ENCODE assay signal across 8 mouse cellular contexts in the genomic region with DNA sequence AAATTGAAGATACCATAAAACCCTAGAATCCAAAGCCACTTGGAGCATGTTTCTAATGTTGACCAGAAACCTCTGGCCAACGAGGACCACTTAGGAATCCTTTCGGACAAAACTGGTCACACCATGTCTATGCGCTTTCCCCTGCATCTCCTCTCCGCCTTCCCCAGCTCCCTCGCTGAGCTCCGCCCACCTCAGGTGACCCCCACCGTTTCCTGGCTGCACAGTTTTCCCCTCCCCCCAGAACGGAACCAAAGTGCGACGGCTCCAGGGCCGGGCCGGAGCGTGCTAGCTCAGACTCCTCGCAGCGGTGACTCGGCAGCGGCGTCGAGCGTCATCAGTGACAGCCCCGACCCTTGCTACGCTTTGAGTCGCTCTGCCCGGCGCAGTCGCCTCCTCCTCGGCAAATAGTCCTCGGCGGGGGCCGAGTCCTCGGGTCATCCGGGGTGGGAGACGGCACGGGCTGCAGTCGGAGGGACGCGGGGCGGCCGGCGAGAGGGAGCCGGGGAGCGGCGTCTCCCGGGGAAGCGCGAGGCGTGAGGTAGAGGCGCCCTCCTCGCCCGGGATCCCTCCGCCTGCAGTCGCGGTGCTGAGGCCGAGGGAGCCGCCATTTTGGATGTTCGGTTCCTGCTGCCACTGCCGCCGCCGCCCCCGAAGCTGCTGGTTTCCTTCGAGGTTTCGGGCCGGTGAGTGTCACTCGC. TPM values are rescaled to one million over a fixed set of nuclear protein-coding genes. Genes with fewer than 3 reads are reported as not detected.
A peak's percentile ranks its signal among the peaks of the same experiment; 100 is the strongest.
DNase-seq lines count a peak whose midpoint lies in the region; ATAC-seq and TF ChIP-seq lines count a peak whose summit lies in the region.

Gene Ap1g1 (plus strand): TSS at position 275 of the 698 bp plus-strand sequence.

- no peaks in the 10 kb centered on the region for H3K36me3 ChIP-seq in embryonic facial prominence, embryonic 13.5 days
- H3K36me3 ChIP-seq in kidney, adult 2 months (ENCODE audit: control insufficient read depth, insufficient read depth, low read length): no peaks in the 10 kb centered on the region
- no peaks in the 10 kb centered on the region for H3K36me3 ChIP-seq in limb, embryonic 12.5 days
- H3K36me3 ChIP-seq in midbrain, embryonic 15.5 days (replicated peaks): no peaks in the 10 kb centered on the region
- no peaks in the 10 kb centered on the region for H3K36me3 ChIP-seq in spleen, adult 2 months (ENCODE audit: control insufficient read depth, insufficient read depth, low read length)

- ATAC-seq in embryonic facial prominence, embryonic 13.5 days (ENCODE audit: insufficient number of reproducible peaks, insufficient read depth, low FRiP score, low TSS enrichment, low read depth): peak; percentile 99
- peak; percentile 98 for ATAC-seq in limb, embryonic 12.5 days (ENCODE audit: insufficient number of reproducible peaks, insufficient read depth, low FRiP score, low TSS enrichment, low read depth)
- peak; percentile 99 for ATAC-seq in midbrain, embryonic 15.5 days (replicated peaks)

- peak within 1 kb of the TSS; percentile 91 for H3K4me2 ChIP-seq in embryonic facial prominence, embryonic 13.5 days
- peak within 1 kb of the TSS; percentile 85 for H3K4me2 ChIP-seq in limb, embryonic 12.5 days
- H3K4me2 ChIP-seq in midbrain, embryonic 15.5 days: peak within 1 kb of the TSS; percentile 96

- H3K27me3 ChIP-seq in embryonic facial prominence, embryonic 13.5 days: peaks cover 9% of the 10 kb centered on the region
- H3K27me3 ChIP-seq in kidney, adult 2 months (replicated peaks; ENCODE audit: control insufficient read depth, insufficient read depth, low read length): no peaks in the 10 kb centered on the region
- peaks cover 12% of the 10 kb centered on the region for H3K27me3 ChIP-seq in limb, embryonic 12.5 days
- H3K27me3 ChIP-seq in midbrain, embryonic 15.5 days (replicated peaks): peaks cover 9% of the 10 kb centered on the region; the same call in 1 of the 2 replicates
- H3K27me3 ChIP-seq in spleen, adult 2 months (ENCODE audit: control insufficient read depth, insufficient read depth, low read length): no peaks in the 10 kb centered on the region

- H3K4me1 ChIP-seq in embryonic facial prominence, embryonic 13.5 days: peaks cover 16% of the 10 kb centered on the region
- H3K4me1 ChIP-seq in kidney, adult 2 months (ENCODE audit: control insufficient read depth, insufficient read depth, low read length): peaks cover 10% of the 10 kb centered on the region
- peaks cover 14% of the 10 kb centered on the region for H3K4me1 ChIP-seq in limb, embryonic 12.5 days (replicated peaks)
- peaks cover 19% of the 10 kb centered on the region for H3K4me1 ChIP-seq in midbrain, embryonic 15.5 days
- peaks cover 6% of the 10 kb centered on the region for H3K4me1 ChIP-seq in spleen, adult 2 months (ENCODE audit: control insufficient read depth, insufficient read depth, insufficient read length)

- H3K9ac ChIP-seq in embryonic facial prominence, embryonic 13.5 days: peak within 1 kb of the TSS; percentile 95
- peak within 1 kb of the TSS; percentile 95 for H3K9ac ChIP-seq in limb, embryonic 12.5 days (replicated peaks)
- H3K9ac ChIP-seq in midbrain, embryonic 15.5 days: peak within 1 kb of the TSS; percentile 97

- peak within 1 kb of the TSS; percentile 99 for H3K4me3 ChIP-seq in embryonic facial prominence, embryonic 13.5 days
- peak within 1 kb of the TSS; percentile 85 for H3K4me3 ChIP-seq in kidney, adult 2 months (ENCODE audit: insufficient read depth, low read depth, low read length)
- peak within 1 kb of the TSS; percentile 98 for H3K4me3 ChIP-seq in limb, embryonic 12.5 days (replicated peaks)
- peak within 1 kb of the TSS; percentile 98 for H3K4me3 ChIP-seq in midbrain, embryonic 15.5 days
- peak within 1 kb of the TSS; percentile 89 for H3K4me3 ChIP-seq in spleen, adult 2 months (ENCODE audit: extremely low read depth, insufficient read depth, insufficient read length)

- no peaks in the 10 kb centered on the region for H3K9me3 ChIP-seq in embryonic facial prominence, embryonic 13.5 days
- H3K9me3 ChIP-seq in limb, embryonic 12.5 days: no peaks in the 10 kb centered on the region
- no peaks in the 10 kb centered on the region for H3K9me3 ChIP-seq in midbrain, embryonic 15.5 days

- DNase-seq in 3134 (ENCODE audit: extremely low read depth, insufficient read length, low spot score): peak; percentile 98
- peak; percentile 97 for DNase-seq in adrenal gland, postnatal 36 days
- DNase-seq in heart, adult 18-20 months: peak; percentile 95 to 97
- peak; percentile 98 for DNase-seq in kidney, adult 2 months
- DNase-seq in spleen, adult 2 months (ENCODE audit: low read depth in 1 of 2, low spot score in 2 of 2): peak; percentile 94 to 97

- no peak for TF ChIP-seq POLR2A in kidney, adult 2 months (IDR thresholded peaks at IDR 0.05; ENCODE audit: low read depth, low read length)
- peak; percentile 27; the same call in 1 of the 2 replicates for TF ChIP-seq POLR2A in spleen, adult 2 months (IDR thresholded peaks at IDR 0.05; ENCODE audit: low read depth, low read length)

- no peak for TF ChIP-seq CTCF in kidney, adult 2 months (conservative IDR thresholded peaks at IDR 0.05; ENCODE audit: insufficient read depth, insufficient read length, low read depth, low read length)
- TF ChIP-seq CTCF in spleen, adult 2 months (IDR thresholded peaks at IDR 0.05; ENCODE audit: extremely low read depth, insufficient read depth, insufficient read length, insufficient replicate concordance): no peak

- under 1% methylated on average over 64 of the region's 64 CpGs for WGBS in embryonic facial prominence, embryonic 13.5 days
- under 1% methylated on average over 63 of the region's 64 CpGs for WGBS in kidney, adult 2 months
- WGBS in limb, embryonic 12.5 days: under 1% methylated on average over 63 of the region's 64 CpGs
- WGBS in midbrain, embryonic 15.5 days: 3% methylated on average over 56 of the region's 64 CpGs
- under 1% methylated on average over 61 of the region's 64 CpGs for WGBS in spleen, adult 2 months

- H3K27ac ChIP-seq in embryonic facial prominence, embryonic 13.5 days: peak within 1 kb of the TSS; percentile 98
- H3K27ac ChIP-seq in kidney, adult 2 months (ENCODE audit: insufficient read depth, low read depth, low read length): peak within 1 kb of the TSS; percentile 94
- peak within 1 kb of the TSS; percentile 98 for H3K27ac ChIP-seq in limb, embryonic 12.5 days
- peak within 1 kb of the TSS; percentile 98 for H3K27ac ChIP-seq in midbrain, embryonic 15.5 days
- H3K27ac ChIP-seq in spleen, adult 2 months (ENCODE audit: insufficient read depth, low read length): peak within 1 kb of the TSS; percentile 98

RNA-seq across cellular contexts. Expression of gene Ap1g1, which starts in this region (rescaled TPM):
- total RNA-seq in adrenal gland, postnatal 36 days (2021): 10 to 100 TPM; 86.6 to 96.0 TPM
- polyA plus RNA-seq in embryonic facial prominence, embryonic 13.5 days (2015; fragmentation: Nextera tagmentation; extraction: Ambion mirVana): 43.0 and 43.3 TPM in 2 replicates
- total RNA-seq in heart, adult 18-20 months (2021): 10 to 100 TPM; 35.0 to 38.8 TPM
- 67.0 and 72.0 TPM in 2 replicates for polyA plus RNA-seq in kidney, adult 2 months (2012; rRNA removed)
- 51.6 and 56.1 TPM in 2 replicates for polyA plus RNA-seq in limb, embryonic 12.5 days (2016; fragmentation: Nextera tagmentation; extraction: Ambion mirVana)
- polyA plus RNA-seq in midbrain, embryonic 15.5 days (2015; fragmentation: Nextera tagmentation; extraction: Ambion mirVana): 48.0 and 52.9 TPM in 2 replicates
- 15.9 and 16.5 TPM in 2 replicates for polyA plus RNA-seq in spleen, adult 2 months (2012; rRNA removed)

Comparison
In these comparisons a context has a peak if more than half of its experiments do, and no peak if none do; other contexts are left out.
1. Peak in every context shown above with its lines: DNase-seq, ATAC-seq, H3K4me3 ChIP-seq and H3K27ac ChIP-seq.